Mouse (Mus musculus): ENCODE data around the gene Gpc6.

The Gpc6 gene

DNA sequence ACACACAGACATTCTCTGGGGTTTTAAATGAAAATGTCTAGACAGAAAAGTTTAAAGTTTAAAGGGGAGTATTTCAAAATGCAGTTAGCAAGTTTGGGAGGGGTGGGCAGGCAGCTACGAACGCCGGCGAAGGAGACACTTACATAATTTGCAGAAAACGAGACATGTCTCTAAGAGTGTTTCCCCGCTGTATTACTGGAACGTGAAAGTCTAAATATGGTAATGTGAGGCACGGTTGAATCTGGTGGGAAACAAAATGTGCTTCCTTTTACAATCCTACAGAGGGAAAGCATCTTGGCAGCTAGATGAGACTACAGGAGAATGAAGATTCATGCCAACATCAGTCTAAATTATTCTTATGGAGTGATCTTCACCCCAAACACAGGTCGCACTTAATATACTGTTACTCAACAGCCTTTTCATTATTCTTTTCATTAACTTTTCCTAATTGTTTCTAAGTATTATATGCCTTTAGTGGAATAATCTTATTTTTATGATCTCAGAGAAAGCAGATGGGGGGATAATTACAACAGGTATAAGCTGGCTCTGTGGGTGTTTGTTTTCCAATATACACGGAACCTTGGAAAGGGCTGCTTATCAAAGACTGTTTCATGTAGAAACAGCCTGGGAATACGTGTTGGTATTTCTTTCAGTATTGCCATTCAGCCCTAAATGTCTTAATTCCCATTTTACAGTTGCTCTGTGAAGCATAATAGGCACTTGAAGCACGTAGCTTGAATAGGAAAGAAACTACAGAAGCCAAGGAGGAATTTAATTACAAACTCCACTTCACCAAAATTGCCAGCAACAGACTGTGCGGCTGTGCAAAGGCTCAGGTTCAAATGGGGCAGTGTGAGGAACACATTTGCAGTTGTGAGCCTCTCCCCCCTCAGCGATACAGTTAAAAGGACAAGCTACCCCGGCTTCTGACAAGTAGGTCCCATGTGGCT is 885.5 kb downstream of the Gpc6 start:
- DNase-seq, result no peak

DNA sequence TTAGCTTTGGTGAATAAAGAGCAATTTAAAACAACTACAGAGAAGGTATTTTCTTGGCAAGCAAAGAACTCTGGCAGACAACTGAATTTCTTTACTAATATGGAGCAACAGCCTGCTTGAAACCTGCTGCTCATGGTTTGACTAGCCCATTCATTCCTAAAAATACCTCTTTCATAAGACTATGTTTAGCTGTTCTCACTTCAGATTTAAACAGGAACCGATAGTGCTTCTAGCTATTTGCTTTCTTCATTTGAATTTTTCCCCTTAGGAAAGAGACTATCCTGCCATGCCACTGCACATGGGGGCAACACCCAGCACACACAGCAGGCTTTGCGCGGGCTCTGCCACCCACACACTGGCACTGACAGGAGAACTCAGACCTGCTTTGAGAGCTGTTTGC is 888.4 kb downstream of the Gpc6 start:
- no peak for DNase-seq

DNA sequence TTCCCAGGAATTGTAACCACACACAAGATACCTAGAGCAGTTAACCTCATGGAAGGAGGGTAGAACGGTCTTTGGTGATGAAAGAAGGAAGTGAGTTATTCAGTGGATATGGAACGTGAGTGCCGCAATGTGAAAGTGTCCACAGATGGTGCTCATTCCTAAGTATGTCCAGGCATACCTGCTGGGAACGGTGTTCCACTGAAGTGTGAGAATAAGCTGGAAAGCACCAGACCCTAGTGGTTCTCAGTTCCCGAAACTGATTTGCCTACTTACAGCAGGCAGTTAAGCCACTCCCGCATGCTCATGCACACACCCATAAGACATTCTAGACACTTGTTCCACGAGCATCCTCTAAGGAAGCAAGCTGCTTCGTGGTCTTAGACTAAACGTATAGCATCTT is 890.9 kb downstream of the Gpc6 start:
- DNase-seq, result no peak

DNA sequence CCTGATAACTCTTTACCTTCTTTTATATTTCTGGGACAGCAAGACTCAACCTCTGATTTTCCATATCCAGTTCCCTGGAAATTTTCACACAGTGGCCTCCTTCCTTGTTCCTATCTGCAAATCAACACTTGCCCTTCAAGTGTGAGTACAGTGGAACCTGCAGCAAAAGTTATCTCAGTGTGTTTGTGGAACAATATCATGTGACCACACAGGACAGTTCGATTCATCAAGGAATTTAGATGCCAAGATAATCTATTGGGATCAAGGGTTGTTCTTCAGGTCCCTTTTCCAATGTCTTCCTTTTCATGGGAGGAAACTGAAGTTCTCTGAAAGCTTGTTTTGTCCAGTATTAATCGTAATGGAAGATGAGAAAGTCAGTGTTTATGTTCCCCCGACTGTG is 891.6 kb downstream of the Gpc6 start:
- DNase-seq, result no peak

DNA sequence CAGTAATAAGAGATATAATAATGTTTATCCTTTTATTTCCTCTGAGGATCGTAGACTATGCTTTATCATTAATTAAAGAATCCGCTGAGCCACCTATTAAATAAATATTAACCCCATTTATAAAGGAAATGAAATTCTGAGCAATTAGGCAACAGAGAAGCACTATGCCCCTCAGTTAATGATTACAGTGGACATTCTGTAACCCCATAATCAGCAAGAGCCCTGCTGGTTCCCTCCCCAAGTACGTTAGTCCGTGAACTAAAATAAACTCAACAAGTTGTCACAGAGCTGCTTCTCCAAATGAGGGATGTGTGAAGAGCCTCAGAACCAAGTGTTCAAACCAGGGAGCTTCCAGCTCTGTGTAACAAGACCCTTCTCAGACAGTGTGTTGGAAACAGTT is 892.1 kb downstream of the Gpc6 start:
- no peak for DNase-seq

DNA sequence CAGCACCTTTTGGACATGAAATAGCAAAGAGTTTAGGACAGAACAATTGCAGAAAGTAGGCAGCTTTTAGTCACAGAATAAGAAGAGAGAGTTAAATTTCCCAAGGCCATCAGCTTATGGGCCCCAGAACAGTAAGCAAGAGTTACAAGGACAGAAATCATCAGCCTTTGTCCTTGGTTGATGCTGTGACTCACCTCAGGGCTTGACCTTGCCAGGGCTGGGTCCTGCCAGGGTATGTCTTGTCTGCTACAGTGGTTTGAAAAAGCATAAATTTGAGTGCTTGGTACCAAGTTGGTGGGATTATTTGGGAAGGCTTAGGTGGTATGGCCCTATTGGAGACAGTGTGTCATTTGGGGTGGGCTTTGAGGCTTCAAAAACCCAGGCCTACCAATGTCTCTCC is 899.4 kb downstream of the Gpc6 start:
- no peak for DNase-seq

DNA sequence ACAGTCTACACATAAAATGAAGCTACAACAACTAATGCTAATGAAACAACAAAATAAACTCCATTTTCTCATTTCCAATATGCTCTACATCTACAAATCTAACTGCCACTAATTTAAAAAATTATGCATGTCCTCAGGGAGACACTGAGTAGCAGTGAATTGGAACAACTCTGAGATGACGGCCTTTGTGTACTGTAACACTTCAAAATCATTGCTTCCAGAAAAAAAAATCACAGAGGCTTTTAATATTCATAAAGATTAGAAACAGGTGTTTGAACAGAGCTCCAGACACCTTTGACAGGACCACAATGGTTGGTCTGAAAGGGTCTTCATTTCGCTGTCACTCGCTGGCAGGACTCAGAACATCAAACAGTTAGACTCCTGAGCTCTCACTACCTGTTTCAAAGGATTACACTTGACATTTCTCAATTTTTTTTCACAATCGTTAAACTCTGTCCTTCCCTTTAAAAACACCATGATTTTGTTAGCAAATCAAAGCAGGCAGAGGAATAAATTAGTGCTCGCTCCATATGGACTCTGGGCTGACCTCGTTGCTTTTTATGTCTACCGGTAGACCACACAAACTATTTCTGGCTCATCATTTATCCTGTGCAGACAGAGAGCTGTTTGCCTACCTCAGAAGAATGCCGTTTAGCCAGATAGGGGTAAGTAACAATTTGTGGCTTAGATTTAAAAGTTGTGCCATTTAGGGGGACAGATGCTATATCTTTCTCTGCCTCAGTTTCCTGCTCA is 901.4 kb downstream of the Gpc6 start:
- no peak for DNase-seq

DNA sequence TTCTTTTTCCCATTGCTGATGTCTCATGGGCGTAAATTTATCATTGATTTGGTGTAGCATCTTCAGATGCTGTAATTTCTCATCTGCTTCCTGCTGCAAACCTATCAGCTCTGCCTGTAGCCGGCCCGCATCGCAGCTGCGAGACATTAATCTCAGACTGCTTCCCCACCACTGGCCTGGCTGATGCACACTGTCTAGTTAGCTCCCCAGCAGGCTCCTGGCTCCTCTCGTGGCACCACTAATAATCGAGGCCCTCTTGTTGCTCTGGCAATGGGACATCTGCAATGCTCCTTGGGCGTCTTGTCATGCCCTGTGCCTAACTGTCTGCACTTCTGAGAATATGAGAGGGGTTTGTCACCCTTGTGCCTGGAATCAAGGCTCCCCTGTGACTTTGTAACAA is 906.2 kb downstream of the Gpc6 start:
- no peak for DNase-seq

DNA sequence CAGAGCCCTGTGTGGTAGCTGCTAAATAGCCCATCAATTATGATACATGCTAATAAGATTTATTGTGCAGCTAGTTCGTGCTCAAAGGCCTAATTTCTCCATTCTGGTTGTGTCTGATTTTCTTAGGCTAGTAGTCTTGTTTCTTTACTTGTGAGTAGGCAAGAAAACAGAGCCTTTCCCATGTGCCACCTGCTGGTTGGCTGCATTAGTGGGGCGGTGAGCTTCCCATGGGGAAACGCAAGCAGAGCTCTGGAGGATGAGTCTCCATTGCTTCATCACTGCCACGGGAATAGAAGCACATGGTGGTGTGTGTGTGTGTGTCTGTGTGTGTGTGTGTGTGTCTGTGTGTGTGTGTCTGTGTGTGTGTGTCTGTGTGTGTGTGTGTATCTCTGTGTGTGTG is 906.6 kb downstream of the Gpc6 start:
- DNase-seq, result no peak

DNA sequence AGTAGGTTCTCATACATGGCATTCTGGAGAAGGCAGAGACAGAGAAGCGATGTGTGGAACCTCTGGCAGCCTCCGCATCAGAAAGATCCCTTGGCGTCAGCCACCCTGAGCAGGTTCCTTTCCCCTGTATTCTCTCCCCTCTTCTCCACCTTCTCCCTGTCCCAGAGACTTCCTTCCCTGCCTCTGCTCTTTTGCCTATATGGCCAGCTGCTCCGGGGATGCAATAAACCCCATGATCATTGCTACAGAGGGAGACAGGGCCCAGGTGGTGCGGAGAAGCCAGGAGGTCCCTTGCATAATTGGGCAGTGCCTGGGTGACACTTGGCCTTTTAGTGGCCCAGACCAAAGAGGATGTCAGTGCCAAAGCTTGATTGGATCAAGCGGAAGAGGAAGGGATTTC is 910.4 kb downstream of the Gpc6 start:
- no peak for DNase-seq

DNA sequence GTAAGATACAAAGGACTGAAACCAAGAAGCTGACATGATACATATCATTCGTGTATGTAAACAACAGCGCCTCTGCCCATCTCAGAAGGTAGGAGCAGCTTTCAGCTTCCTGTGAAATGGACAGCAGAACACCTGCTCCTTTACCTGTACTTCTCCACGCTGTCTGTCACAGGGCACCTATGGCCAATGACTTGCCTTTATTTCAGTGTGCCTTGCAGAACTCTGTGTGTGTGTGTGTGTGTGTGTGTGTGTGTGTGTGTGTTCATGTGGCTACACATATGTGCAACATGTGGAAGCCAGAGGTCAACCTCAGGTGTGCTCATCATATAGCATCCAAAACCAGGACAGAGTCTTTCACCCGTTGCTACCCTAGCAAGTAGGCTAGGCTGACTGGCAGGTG is 911.9 kb downstream of the Gpc6 start:
- DNase-seq, result no peak

DNA sequence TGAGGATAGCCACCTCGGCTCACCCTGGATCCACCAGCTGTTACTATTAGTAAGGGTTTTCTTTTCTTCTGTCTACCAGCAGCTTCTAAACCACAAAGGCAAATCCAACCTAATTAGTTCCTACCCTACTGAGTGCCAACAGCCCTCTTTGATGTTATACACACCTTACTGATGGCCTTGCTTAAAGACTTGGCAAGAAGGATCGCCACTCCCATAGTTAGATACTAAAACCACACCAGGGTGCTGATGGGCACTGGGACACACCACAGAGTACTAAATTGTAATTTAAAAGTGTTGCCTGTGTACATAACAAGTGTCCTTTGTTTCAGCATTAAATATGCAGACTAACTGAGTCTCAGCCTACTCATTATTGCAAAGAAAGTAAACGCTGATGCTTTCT is 912.6 kb downstream of the Gpc6 start:
- no peak for DNase-seq

DNA sequence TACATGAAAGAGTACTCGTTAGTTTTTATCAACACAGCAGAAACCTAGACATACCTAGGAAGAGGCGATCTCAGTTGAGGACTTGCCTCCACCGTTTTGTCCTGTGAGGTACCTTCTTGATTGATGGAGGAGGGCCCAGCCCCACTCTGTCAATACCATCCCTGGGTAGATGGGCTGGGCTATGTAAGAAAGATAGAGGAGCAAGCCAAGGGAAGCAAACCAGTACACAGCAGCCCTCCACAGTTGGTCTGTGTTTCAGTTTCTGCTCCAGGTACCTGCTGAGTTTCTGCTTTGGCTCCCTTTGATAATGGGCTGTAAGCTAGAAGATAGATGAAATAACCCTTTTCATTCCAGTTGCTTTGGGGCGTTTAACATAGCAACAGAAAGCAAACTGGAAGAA is 916.1 kb downstream of the Gpc6 start:
- no peak for DNase-seq

DNA sequence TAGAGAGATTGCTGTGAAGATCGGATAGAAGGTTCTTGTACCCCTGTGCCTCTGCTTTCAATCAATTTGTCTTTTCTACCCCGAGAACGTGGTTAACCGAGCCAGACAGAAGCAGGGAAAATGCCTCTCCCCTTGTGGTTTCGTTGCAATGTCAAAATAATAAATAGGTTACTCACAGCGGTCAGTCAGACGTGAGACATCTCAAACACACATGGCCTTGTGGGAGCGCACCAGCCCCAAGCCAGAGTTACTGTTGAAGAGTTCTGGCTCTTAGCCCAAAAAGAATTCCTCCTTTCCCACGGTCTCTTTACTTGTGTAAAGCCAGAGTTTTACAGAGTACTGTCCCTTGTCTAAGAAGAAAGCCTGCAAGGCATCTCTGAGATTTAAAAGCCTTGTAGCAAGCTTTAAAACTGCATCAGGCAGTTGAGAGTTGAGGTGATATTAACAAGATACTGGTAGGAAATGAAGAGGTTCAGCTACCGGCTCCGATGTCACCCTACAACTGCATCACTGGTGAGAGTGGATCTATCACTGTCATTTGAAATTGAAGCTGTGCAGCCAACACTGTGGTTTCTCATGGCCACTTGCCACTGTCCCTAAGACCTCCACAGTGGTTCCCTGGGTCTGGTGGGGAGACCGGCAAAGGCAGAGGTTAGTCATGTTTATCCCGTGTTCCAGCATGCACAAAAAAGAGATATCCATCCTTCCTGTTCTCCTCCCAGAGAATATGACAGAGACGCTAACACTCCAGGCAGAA is 916.9 kb downstream of the Gpc6 start:
- no peak for DNase-seq

DNA sequence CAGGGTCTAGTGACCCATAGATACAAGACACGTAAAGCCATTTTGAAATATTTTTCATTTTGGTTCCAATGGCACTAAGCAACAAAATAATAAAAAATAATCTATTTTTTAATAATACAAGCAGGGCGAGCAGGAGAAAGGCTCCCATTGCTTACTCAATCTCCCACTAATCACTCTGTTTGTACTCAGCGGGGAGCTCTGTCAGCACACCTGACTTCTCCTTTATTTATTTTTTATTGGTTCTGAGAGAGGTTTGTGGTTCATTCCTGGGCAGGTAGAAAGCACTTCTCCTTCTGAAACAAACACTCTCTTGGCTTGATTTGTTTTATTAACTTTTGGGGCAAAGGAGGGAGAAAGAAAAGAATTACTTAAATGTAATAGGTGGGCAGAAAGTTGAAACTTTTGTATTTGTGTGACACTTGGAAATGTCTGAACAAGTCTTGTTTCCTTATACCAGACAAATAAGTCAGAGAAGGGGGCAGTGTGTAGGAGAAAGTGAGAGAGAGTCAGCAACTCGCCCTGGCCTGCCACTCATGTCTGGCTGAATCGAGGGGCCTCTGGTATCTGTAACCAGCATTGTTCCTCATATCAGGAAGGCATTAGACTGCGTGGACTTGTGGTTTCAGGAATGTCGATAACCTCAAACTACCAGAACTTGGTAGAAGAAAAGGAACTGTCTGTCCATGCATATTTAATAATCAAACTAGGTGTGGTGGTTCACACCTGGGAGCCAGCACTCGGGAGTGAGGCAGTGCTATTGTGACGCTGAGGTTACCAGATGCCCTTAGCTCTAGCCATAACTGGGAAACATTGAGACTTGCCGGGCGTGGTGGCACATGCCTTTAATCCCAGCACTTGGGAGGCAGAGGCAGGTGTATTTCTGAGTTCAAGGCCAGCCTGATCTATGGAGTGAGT is 924.7 kb downstream of the Gpc6 start:
- DNase-seq, result no peak

DNA sequence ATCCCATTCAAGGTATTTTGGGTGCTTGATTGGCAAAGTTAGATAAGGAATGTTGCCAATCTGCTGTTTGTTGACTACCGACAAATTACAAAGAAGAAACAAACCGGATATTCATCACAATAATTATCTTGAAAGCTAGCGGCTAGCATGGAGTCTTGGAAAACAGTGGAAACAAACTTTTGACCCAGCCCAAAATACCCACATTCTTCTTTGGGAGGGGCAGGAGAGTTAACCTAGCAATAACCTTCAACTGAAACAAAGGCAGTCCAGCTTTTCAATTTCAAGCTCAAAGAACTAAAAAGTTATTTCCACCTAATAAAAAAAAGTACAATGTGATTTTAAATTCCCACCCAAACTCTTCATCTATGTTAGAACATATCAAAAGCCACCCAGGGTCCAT is 927.2 kb downstream of the Gpc6 start:
- no peak for DNase-seq

DNA sequence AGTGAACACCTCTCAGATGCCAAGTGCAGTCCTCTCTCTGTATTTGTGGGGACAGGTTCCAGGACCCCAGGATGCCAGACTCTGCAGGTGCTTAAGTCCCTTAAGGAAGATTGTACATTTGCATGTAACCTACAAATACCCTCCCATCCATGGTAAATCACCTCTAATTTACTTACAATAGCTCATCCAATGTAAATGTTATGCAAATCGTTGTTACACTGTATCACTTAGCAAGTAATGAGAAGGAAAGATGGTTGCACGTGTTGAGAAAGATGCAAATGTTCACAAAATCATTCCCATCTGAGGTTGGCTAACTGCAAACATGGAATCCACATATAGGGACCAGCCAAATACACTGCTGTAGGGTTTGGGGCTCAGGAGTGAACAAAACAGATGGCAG is 927.7 kb downstream of the Gpc6 start:
- no peak for DNase-seq

DNA sequence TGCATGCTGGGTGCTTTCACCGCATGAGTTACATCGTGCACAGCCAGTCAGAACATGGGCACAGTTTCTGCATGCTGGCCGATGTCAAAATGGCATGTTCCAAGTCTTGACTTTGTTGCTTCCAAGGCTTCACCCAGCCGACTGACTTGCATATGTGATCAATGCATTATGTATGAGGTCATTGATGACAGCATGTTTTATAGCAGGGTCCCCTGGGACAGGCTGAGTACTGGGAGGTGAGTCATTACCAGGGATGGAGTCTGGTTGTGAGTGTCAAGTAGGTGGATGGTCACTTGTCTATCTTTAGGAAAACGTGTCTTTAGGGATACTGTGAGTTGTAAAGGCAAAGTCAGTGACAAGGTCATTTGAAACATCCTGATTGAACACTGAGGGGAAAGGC is 929.4 kb downstream of the Gpc6 start:
- no peak for DNase-seq

DNA sequence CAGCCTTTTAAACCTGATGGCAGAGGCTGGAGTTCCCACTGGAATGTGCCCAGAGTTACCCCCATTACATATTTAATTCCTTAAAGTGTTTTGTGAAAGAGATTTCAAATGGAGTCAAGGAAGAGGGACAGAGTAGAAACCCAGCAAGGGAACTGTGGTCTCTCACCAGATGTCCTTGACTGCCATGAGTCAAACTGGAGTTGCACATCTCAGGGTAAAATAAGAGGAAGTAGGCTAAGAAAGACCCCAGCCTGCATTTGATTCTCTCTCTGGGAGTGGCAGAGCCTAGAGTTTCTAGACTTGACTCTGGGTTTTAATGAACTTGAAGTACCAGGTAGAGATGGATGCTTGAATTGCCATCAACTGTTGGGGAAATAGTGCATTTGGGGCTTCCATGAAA is 946.2 kb downstream of the Gpc6 start:
- no peak for DNase-seq

DNA sequence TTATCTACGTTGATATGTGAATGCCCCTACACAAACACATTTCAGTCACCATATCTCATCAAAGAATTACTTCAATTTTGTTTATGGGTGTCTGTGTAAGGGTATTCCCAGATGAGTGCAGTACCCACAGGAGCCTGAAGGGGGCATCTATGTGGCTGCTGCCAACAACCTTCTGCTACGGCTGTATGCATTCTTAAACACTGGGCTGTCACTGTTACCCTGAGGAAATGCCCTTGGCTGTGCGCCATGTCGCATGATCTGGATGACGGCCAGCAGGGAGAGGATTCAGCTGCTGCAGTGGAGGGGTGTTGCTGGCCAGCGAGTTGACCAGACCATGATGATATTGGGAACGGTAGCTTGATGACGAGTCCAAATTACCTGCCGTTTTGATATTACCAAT is 954.2 kb downstream of the Gpc6 start:
- DNase-seq, result no peak

DNA sequence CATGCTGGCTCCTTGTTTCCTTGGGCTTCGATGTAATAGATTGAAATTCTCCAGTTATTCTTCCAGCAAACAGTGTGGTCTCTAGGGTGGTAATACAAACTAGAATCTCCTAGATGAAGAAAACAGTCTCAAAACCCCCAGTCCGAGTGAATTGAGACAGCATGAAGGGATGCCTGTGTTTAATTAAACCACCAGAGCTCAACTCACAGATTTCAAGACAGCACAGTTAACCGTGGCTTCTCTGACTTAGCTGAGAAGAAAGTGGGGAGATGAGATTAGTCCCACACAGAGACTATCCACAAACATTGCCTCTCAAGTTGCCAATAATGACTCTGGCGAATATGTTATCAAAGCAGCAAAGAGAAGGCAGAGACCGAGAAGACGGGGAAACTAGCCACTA is 956.0 kb downstream of the Gpc6 start:
- DNase-seq, result no peak

DNA sequence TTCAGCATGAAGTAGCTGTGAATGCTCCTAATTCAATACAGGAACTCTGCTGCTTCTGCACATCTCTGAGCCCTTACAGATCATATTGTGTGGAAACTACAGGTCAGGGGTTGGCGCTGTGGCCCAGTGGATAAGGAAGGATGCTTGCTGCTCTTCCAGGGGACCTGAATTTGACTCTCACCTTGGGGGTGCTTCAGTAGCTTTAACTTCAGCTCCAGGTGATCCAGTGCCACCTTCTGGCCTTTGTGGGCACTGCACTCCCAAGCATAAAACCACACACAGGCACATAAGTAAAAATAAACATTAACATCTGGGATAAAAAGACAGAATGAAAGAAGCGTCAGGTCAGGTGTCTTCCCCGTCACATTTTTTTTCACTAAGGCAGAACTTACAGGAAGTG is 957.1 kb downstream of the Gpc6 start:
- DNase-seq, result peak; percentile 18

DNA sequence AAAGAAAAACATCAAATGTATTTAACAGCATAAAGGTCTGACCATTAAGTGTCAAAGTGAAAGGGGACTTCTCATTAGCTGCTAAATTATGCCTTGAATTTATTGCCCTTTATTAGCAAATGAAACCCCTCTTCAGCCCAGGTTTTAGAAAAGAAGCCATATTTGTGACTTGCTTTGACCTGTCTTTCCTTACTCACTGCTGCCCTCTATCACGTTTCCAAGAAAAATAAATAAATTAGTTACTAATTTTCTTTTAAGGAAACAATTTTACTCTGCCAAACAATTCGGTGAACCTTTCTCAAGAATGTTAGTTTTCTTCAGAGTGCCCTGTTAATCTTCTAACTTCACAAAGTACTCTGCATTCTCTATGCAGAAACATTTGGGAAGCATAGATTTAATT is 964.5 kb downstream of the Gpc6 start:
- no peak for DNase-seq
